Mouse (Mus musculus) olfactory bulb, adult 2 months (tissue): ENCODE results near the gene Arl6ip4.

Experiments
- CTCF ChIP-seq: fragments of 200-500 bp; IDR thresholded peaks from 2 replicates; pipeline ENCODE4 v1.5.1; 2012; ENCODE audit warnings: low read depth, mild to moderate bottlenecking, low read length, moderate library complexity; ENCODE audit not compliant: insufficient read depth
- POLR2A ChIP-seq: fragments of 200-500 bp; IDR thresholded peaks from 2 replicates; pipeline ENCODE4 v1.6.1; 2012; ENCODE audit warnings: mild to moderate bottlenecking, low read depth, low read length, moderate library complexity; ENCODE audit not compliant: insufficient read depth

- no peak for TF ChIP-seq CTCF
- no peak for TF ChIP-seq POLR2A
Measured at GRCm38 (mm10) chr5:124125093-124125492, 9.2 kb downstream of the Arl6ip4 start.
